Comparison of ENCODE assay signal across 13 mouse cellular contexts in genomic region chr2:79618614-79619568, GRCm38 (mm10). TPM values are rescaled to one million over a fixed set of nuclear protein-coding genes. Genes with fewer than 3 reads are reported as not detected.
DNase-seq lines count a peak whose midpoint lies in the region; ATAC-seq and TF ChIP-seq lines count a peak whose summit lies in the region.
"Had no signal": no experiment of that assay in that cellular context is flagged by ENCODE, and none has a peak within 500 bp of the region (broad histone marks: within the 10 kb centered on the region; RNA-seq: fewer than 3 reads in every experiment).

No protein-coding gene starts in this region.

- H3K9me3 ChIP-seq in MEL (replicated peaks; ENCODE audit: insufficient read depth, low read length) = no peaks in the 10 kb centered on the region
- no peaks in the 10 kb centered on the region for H3K9me3 ChIP-seq in intestine, embryonic 14.5 days (ENCODE audit: control insufficient read depth, low read length)
- H3K9me3 ChIP-seq: embryonic facial prominence, embryonic 10.5 days had no signal

- H3K9ac ChIP-seq in MEL (ENCODE audit: control insufficient read depth, low read depth, low read length, poor library complexity, severe bottlenecking) = no peak overlapping the region
- no peak overlapping the region for H3K9ac ChIP-seq in intestine, embryonic 14.5 days (ENCODE audit: low read length)

- no peak for TF ChIP-seq CTCF in MEL (IDR thresholded peaks at IDR 0.05 in 2 of 3, conservative IDR thresholded peaks at IDR 0.05 in 1 of 3; ENCODE audit: control insufficient read depth in 1 of 3, insufficient read depth in 1 of 3, low read depth in 2 of 3, low read length in 3 of 3, poor library complexity in 1 of 3, severe bottlenecking in 1 of 3)

- no peak overlapping the region for H3K4me3 ChIP-seq in MEL (ENCODE audit: control insufficient read depth in 1 of 2, insufficient read depth in 1 of 2, low read depth in 2 of 2, low read length in 2 of 2)
- no peak overlapping the region for H3K4me3 ChIP-seq in intestine, embryonic 14.5 days (ENCODE audit: low read depth, low read length)
- H3K4me3 ChIP-seq in myocyte = no peak overlapping the region
- H3K4me3 ChIP-seq: embryonic facial prominence, embryonic 10.5 days; left cerebral cortex, adult 2 months had no signal

- WGBS in intestine, embryonic 14.5 days = 71% methylated on average over 6 of the region's 6 CpGs

- no peak for TF ChIP-seq RAD21 in MEL (IDR thresholded peaks at IDR 0.05; ENCODE audit: low read depth, low read length)

- H3K79me2 ChIP-seq in MEL (ENCODE audit: control insufficient read depth, insufficient read depth, low read length, poor library complexity) = no peaks in the 10 kb centered on the region
- H3K79me2 ChIP-seq in myocyte (ENCODE audit: control insufficient read depth, insufficient read depth) = no peaks in the 10 kb centered on the region

- peak; percentile 27 for DNase-seq in MEL (ENCODE audit: low read depth, low spot score)
- no peak for DNase-seq in intestine, embryonic 14.5 days (ENCODE audit: low spot score)
- DNase-seq in kidney, postnatal 10 days = peak; percentile 35
- no peak for DNase-seq in left cerebral cortex, adult 11 months (ENCODE audit: low spot score)
- DNase-seq in spleen, postnatal 10 days (ENCODE audit: low spot score in 2 of 2) = no peak
- no peak for DNase-seq in heart, adult 9 months (ENCODE audit: low spot score in 2 of 2)
- no peak for DNase-seq in adipocyte (ENCODE audit: low spot score)
- DNase-seq: cerebellum, adult 11-12 months; heart, postnatal 36 days; liver had no signal

- peaks cover 0 to 2% of the 10 kb centered on the region in 2 experiments; a peak in 2 of 4 replicates for H3K27me3 ChIP-seq in MEL (ENCODE audit: control insufficient read depth in 1 of 2, insufficient read depth in 2 of 2, low read length in 2 of 2)
- H3K27me3 ChIP-seq in intestine, embryonic 14.5 days (replicated peaks; ENCODE audit: control insufficient read depth, insufficient read depth, low read length) = no peaks in the 10 kb centered on the region
- no peaks in the 10 kb centered on the region for H3K27me3 ChIP-seq in myocyte (ENCODE audit: control insufficient read depth, insufficient read depth, insufficient read length)

- no peak overlapping the region for H3K27ac ChIP-seq in MEL (ENCODE audit: control insufficient read depth, low read depth, low read length)
- H3K27ac ChIP-seq in intestine, embryonic 14.5 days (ENCODE audit: low read depth) = no peak overlapping the region; the same call in 1 of the 2 replicates
- H3K27ac ChIP-seq: embryonic facial prominence, embryonic 10.5 days; left cerebral cortex, adult 2 months had no signal

- peak; percentile 72 for ATAC-seq in intestine, embryonic 14.5 days (replicated peaks; ENCODE audit: low FRiP score, low TSS enrichment, low read depth)

- H3K4me1 ChIP-seq in MEL (ENCODE audit: control insufficient read depth in 1 of 2, insufficient read depth in 2 of 2, low read length in 2 of 2) = peaks cover 0 to 6% of the 10 kb centered on the region in 2 experiments; a peak in 3 of 4 replicates
- no peaks in the 10 kb centered on the region for H3K4me1 ChIP-seq in intestine, embryonic 14.5 days (replicated peaks; ENCODE audit: control insufficient read depth, insufficient read depth, low read length)
- H3K4me1 ChIP-seq: embryonic facial prominence, embryonic 10.5 days had no signal

- no peak overlapping the region for H3ac ChIP-seq in myocyte (ENCODE audit: control insufficient read depth, insufficient read length)

- no peak for TF ChIP-seq EP300 in MEL (IDR thresholded peaks at IDR 0.05; ENCODE audit: low read depth in 1 of 2, low read length in 2 of 2)

- no peak overlapping the region for H3K4me2 ChIP-seq in intestine, embryonic 14.5 days (ENCODE audit: low read length)
- H3K4me2 ChIP-seq in myocyte (ENCODE audit: low read depth) = peak overlapping the region; percentile 14

- TF ChIP-seq POLR2A in MEL (IDR thresholded peaks at IDR 0.05; ENCODE audit: control insufficient read depth in 1 of 2, insufficient read depth in 1 of 2, low read depth in 1 of 2, low read length in 2 of 2, poor library complexity in 1 of 2) = no peak
- TF ChIP-seq POLR2A in myocyte (IDR thresholded peaks at IDR 0.05; ENCODE audit: insufficient read length, low read depth) = no peak

- H3K36me3 ChIP-seq in MEL (ENCODE audit: control insufficient read depth in 1 of 2, insufficient read depth in 2 of 2, low read length in 2 of 2) = peaks cover 0 to 3% of the 10 kb centered on the region in 2 experiments; a peak in 2 of 4 replicates
- H3K36me3 ChIP-seq in intestine, embryonic 14.5 days (ENCODE audit: control insufficient read depth, insufficient read depth, low read length) = no peaks in the 10 kb centered on the region
- no peaks in the 10 kb centered on the region for H3K36me3 ChIP-seq in myocyte (ENCODE audit: control insufficient read depth, insufficient read depth)
- H3K36me3 ChIP-seq: embryonic facial prominence, embryonic 10.5 days had no signal

TF ChIP-seq in MEL, 35 proteins besides CTCF, POLR2A, EP300 and RAD21:
- TF ChIP-seq ETS1 (IDR thresholded peaks at IDR 0.05; ENCODE audit: low read depth, low read length) (no peak), MYC (IDR thresholded peaks at IDR 0.05; ENCODE audit: low read depth, low read length) (no peak), ZKSCAN1 (IDR thresholded peaks at IDR 0.05; ENCODE audit: low read depth, low read length) (no peak), ZC3H11A (IDR thresholded peaks at IDR 0.05; ENCODE audit: low read depth, low read length) (no peak), UBTF (IDR thresholded peaks at IDR 0.05; ENCODE audit: borderline replicate concordance, insufficient read depth, low read depth, low read length) (no peak), CHD1 (IDR thresholded peaks at IDR 0.05; ENCODE audit: low read depth, low read length) (no peak), USF1 (IDR thresholded peaks at IDR 0.05; ENCODE audit: low read depth, low read length) (no peak), NELFE (IDR thresholded peaks at IDR 0.05; ENCODE audit: low read depth, low read length) (no peak), GATA1 (IDR thresholded peaks at IDR 0.05; ENCODE audit: low read depth, low read length) (no peak), GABPA (IDR thresholded peaks at IDR 0.05; ENCODE audit: low read depth, low read length) (no peak), MEF2A (IDR thresholded peaks at IDR 0.05; ENCODE audit: extremely low read depth, insufficient replicate concordance, low read depth, low read length, poor library complexity, severe bottlenecking) (no peak), RCOR1 (IDR thresholded peaks at IDR 0.05; ENCODE audit: low read depth, low read length) (no peak), POLR2AphosphoS5 (IDR thresholded peaks at IDR 0.05; ENCODE audit: borderline replicate concordance, low read depth, low read length) (no peak)

TF ChIP-seq in myocyte, 11 proteins besides CTCF, POLR2A, EP300 and RAD21:
- TF ChIP-seq MYOG (IDR thresholded peaks at IDR 0.05; ENCODE audit: control insufficient read depth in 1 of 3, insufficient read depth in 1 of 3, insufficient read length in 2 of 3, low read depth in 2 of 3) = no peak
- no peak for TF ChIP-seq TCF3 (IDR thresholded peaks at IDR 0.05; ENCODE audit: insufficient read length, low read depth)
- no peak for TF ChIP-seq MYOD1 (IDR thresholded peaks at IDR 0.05; ENCODE audit: control insufficient read depth in 1 of 3, insufficient read length in 2 of 3, low read depth in 2 of 3)
- TF ChIP-seq POLR2AphosphoS2 (IDR thresholded peaks at IDR 0.05; ENCODE audit: insufficient read length, low read depth) = no peak
- no peak for TF ChIP-seq E2F4 (IDR thresholded peaks at IDR 0.05; ENCODE audit: insufficient read depth)
- TF ChIP-seq MAX (IDR thresholded peaks at IDR 0.05; ENCODE audit: low read depth) = no peak
- no peak for TF ChIP-seq SRF (IDR thresholded peaks at IDR 0.05; ENCODE audit: control insufficient read depth, insufficient read length, low read depth)
- TF ChIP-seq TCF12 (IDR thresholded peaks at IDR 0.05; ENCODE audit: insufficient read depth, poor library complexity, severe bottlenecking) = no peak
- TF ChIP-seq REST (IDR thresholded peaks at IDR 0.05; ENCODE audit: insufficient read depth, insufficient read length) = no peak
- no peak for TF ChIP-seq CEBPB (IDR thresholded peaks at IDR 0.05; ENCODE audit: insufficient read depth, poor library complexity, severe bottlenecking)
- no peak for TF ChIP-seq USF1 (IDR thresholded peaks at IDR 0.05; ENCODE audit: low read depth)

RNA-seq across cellular contexts. Expression of gene Itprid2, which starts 16.3 kb away (rescaled TPM):
- total RNA-seq in MEL (2012; rRNA removed) = 9.0 and 10.1 TPM in 2 replicates
- polyA plus RNA-seq in MEL (2012; ENCODE audit: insufficient read depth in 1 of 2, insufficient read length in 2 of 2, low read depth in 1 of 2, low replicate concordance in 2 of 2, missing spikeins in 1 of 2) (10 to 100 TPM in 1 of 2 experiments, not detected in 1; 21.5 TPM), myocyte (2012; fragmentation: generic; extraction: Trizol) (8.1 TPM)
- 29.6 and 31.0 TPM in 2 replicates for polyA plus RNA-seq in intestine, embryonic 14.5 days (2014; fragmentation: Nextera tagmentation; extraction: Ambion mirVana)

Comparison
In these comparisons a context has a peak if more than half of its experiments do, and no peak if none do; other contexts are left out.
1. DNase-seq: peak in MEL (single experiment) and kidney, postnatal 10 days (single experiment); none in intestine, embryonic 14.5 days (single experiment), left cerebral cortex, adult 11 months (single experiment), spleen, postnatal 10 days (0 of 2), heart, adult 9 months (0 of 2) and adipocyte (single experiment).